Mouse (Mus musculus) layer of hippocampus, adult 2 months (tissue): ENCODE measurements around the gene Akap12. TPM values are rescaled to one million over a fixed set of nuclear protein-coding genes. Genes with fewer than 3 reads are reported as not detected.

ENCODE experiments used
- DNase-seq, 2 experiments: peaks; one replicate each; pipeline ENCODE4 v3.0.0; 2022; ENCODE audit warnings: low spot score in 2 of 2
- H3K27ac ChIP-seq: fragments of 200-600 bp; 2 replicates; pipeline ENCODE4 v1.8.1; 2022
- H3K4me3 ChIP-seq: fragments of 200-600 bp; 2 replicates; pipeline ENCODE4 v1.8.1; 2022; ENCODE audit warnings: mild to moderate bottlenecking
- CTCF ChIP-seq: fragments of 200-600 bp; conservative IDR thresholded peaks from 2 replicates; pipeline ENCODE4 v1.8.1; 2022; ENCODE audit warnings: antibody characterized with exemption, mild to moderate bottlenecking, moderate library complexity
- total RNA-seq, 2 experiments: library from RNA; stranded (reverse); gene quantifications; 2 replicates each; pipeline ENCODE4 v1.2.3; 2021

Gene Akap12
- total RNA-seq, 2 experiments from 2014 or later = 11.0 to 11.3 TPM

GRCm38 (mm10) chr10:4380748-4381147, 114.6 kb downstream of the Akap12 start:
- H3K4me3 ChIP-seq = no peak overlapping the region
- no peak for DNase-seq
- TF ChIP-seq CTCF = no peak
- no peak overlapping the region for H3K27ac ChIP-seq

GRCm38 (mm10) chr10:4384244-4384643, 118.1 kb downstream of the Akap12 start:
- no peak overlapping the region for H3K27ac ChIP-seq
- H3K4me3 ChIP-seq = no peak overlapping the region
- TF ChIP-seq CTCF = no peak
- DNase-seq = no peak

- peak overlapping the region; percentile 87 for H3K4me3 ChIP-seq
- DNase-seq = peak; percentile 92 to 93
- H3K27ac ChIP-seq = peak overlapping the region; percentile 100
- TF ChIP-seq CTCF = no peak
Measured at GRCm38 (mm10) chr10:4386609-4387591, 120.7 kb downstream of the Akap12 start.

- DNase-seq = peak; percentile 58 to 60
- H3K4me3 ChIP-seq = peak within 1 kb of the TSS; percentile 87
- no peak for TF ChIP-seq CTCF
- H3K27ac ChIP-seq = peak within 1 kb of the TSS; percentile 100
Measured at GRCm38 (mm10) chr10:4387701-4388383, 121.7 kb downstream of the Akap12 start, which contains the start of gene Zbtb2. Zbtb2 (minus strand) TSS chr10:4388108.

GRCm38 (mm10) chr10:4388384-4388745, 122.2 kb downstream of the Akap12 start:
- peak overlapping the region; percentile 100 for H3K27ac ChIP-seq
- TF ChIP-seq CTCF = no peak

GRCm38 (mm10) chr10:4389036-4389435, 122.9 kb downstream of the Akap12 start:
- no peak for TF ChIP-seq CTCF
- Histone ChIP-seq H3K27ac (peak overlapping the region; percentile 100; the same call in 1 of the 2 replicates), H3K4me3 (peak overlapping the region; percentile 87)
- DNase-seq = no peak

More at GRCm38 (mm10) chr10:4388384-4388745, 122.2 kb downstream of the Akap12 start:
- peak overlapping the region; percentile 87 for H3K4me3 ChIP-seq
- DNase-seq = no peak

GRCm38 (mm10) chr10:4389461-4390112, 123.4 kb downstream of the Akap12 start:
- Histone ChIP-seq H3K4me3 (peak overlapping the region; percentile 87), H3K27ac (peak overlapping the region; percentile 100; the same call in 1 of the 2 replicates)
- no peak for DNase-seq

GRCm38 (mm10) chr10:4390550-4390949, 124.4 kb downstream of the Akap12 start:
- Histone ChIP-seq H3K27ac (peak overlapping the region; percentile 29; the same call in 1 of the 2 replicates), H3K4me3 (no peak overlapping the region; the same call in 1 of the 2 replicates)
- no peak for DNase-seq
- TF ChIP-seq CTCF = no peak

More at GRCm38 (mm10) chr10:4389461-4390112, 123.4 kb downstream of the Akap12 start:
- TF ChIP-seq CTCF = no peak

GRCm38 (mm10) chr10:4391076-4391475, 124.9 kb downstream of the Akap12 start:
- no peak overlapping the region; the same call in 1 of the 2 replicates for H3K4me3 ChIP-seq
- TF ChIP-seq CTCF = no peak
- H3K27ac ChIP-seq = no peak overlapping the region
- no peak for DNase-seq

GRCm38 (mm10) chr10:4391851-4392250, 125.7 kb downstream of the Akap12 start:
- no peak overlapping the region for H3K27ac ChIP-seq
- peak; percentile 84 for TF ChIP-seq CTCF
- DNase-seq = no peak
- H3K4me3 ChIP-seq = no peak overlapping the region; the same call in 1 of the 2 replicates

GRCm38 (mm10) chr10:4395321-4395720, 129.1 kb downstream of the Akap12 start:
- no peak overlapping the region for H3K27ac ChIP-seq
- no peak overlapping the region for H3K4me3 ChIP-seq
- no peak for TF ChIP-seq CTCF
- DNase-seq = no peak

GRCm38 (mm10) chr10:4398058-4398457, 131.9 kb downstream of the Akap12 start:
- no peak overlapping the region for H3K27ac ChIP-seq
- no peak for DNase-seq
- TF ChIP-seq CTCF = no peak
- no peak overlapping the region for H3K4me3 ChIP-seq
